Mouse (Mus musculus) liver, postnatal 0 days (tissue): ENCODE results near the gene Alpk1.

Experiments
- CTCF ChIP-seq: sonication (generic); IDR thresholded peaks from 2 replicates; pipeline ENCODE4 v1.5.1; 2016; ENCODE audit warnings: antibody characterized with exemption, low read depth
- EP300 ChIP-seq: IDR thresholded peaks from 2 replicates; pipeline ENCODE4 v1.6.1; 2016; ENCODE audit warnings: antibody characterized with exemption, low read depth, mild to moderate bottlenecking

DNA sequence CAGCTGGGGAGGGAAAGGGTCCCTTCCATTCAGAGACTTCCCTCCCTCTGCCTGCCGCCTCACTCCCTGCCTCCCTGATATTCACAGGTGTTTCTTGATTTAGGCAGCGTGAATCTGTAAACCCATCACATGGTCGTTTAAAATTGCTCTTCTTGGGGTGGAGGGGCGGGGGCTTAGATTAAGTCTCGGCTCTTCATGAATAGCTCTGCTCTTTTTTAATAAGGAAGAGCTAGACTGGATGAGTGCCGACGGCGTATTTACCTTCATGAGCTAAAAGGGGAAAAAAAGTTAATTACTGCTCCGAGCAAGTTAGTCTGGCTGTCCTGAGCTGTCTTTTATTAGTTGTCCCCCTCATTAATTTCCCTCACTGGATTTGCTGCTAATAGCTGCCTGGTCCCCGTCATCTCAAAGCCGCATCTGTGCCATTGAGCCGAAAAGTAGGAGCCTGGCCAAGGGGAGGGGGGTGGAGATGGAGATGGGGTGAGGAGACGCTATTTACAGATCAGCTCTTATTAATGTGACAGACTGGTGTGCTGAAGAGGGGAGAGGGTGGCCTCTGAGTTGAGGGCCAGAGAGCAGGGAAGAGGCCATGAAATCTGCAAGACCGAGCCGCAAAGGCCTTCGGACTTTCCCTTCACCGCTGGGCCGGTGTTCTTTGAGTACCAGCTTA, 134.0 kb downstream of the Alpk1 start:
- TF ChIP-seq CTCF (no peak), EP300 (no peak)
